Mouse (Mus musculus): Measurements from ENCODE around the gene Snapc2. TPM values are rescaled to one million over a fixed set of nuclear protein-coding genes. Genes with fewer than 3 reads are reported as not detected.

Snapc2 gene
- polyA plus RNA-seq (2017; shearing (Covaris generic)), result 31.9 TPM

GRCm38 (mm10) chr8:4252934-4253841, at the start of gene Snapc2:
Snapc2 (plus strand) TSS chr8:4253080.

GRCm38 (mm10) chr8:4216791-4217621, 35.9 kb upstream of the Snapc2 start, which contains the start of gene Prr36:
Prr36 (minus strand) TSS chr8:4217459.

GRCm38 (mm10) chr8:4226739-4227347, 26.0 kb upstream of the Snapc2 start, which contains the start of gene Lrrc8e:
Lrrc8e (plus strand) TSS chr8:4226827.

GRCm38 (mm10) chr8:4238434-4239192, 14.3 kb upstream of the Snapc2 start, which contains the start of the genes Map2k7 and Gm49320:
Map2k7 (plus strand) TSS chr8:4238740.
Gm49320 (plus strand) TSS chr8:4238865.

DNA sequence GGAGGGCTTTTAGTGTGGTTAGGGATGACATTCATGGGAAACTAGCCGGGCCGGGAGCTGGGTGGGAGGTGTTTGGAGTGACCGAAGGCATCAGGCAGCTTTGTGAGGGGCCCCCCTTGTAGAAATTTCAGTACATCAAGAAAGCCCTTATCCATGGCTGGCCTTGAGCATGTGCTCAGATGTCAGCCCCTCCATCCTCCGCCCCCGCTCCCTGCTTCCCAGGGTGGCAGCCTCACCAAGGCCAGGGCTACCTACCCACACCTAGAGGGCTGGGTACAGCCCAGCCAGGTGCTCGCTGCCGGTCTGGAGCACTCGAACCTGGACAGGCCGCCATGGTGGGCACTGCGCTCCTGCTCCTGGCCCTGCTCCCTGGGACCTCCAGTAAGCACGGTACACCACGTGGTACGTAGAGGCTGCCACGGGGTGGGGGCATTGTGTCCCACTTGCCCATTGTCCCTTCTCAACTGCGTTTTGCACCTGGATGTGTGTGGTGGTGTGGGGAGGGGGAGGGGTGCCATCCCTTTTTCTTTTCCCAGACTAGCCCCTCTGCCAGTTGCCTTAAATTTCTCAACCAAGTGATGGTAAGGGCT, 4.8 kb upstream of the Snapc2 start, which contains the start of gene Tgfbr3l:
TSS of gene Tgfbr3l (plus strand) at position 264 of the 590 bp plus-strand sequence.

DNA sequence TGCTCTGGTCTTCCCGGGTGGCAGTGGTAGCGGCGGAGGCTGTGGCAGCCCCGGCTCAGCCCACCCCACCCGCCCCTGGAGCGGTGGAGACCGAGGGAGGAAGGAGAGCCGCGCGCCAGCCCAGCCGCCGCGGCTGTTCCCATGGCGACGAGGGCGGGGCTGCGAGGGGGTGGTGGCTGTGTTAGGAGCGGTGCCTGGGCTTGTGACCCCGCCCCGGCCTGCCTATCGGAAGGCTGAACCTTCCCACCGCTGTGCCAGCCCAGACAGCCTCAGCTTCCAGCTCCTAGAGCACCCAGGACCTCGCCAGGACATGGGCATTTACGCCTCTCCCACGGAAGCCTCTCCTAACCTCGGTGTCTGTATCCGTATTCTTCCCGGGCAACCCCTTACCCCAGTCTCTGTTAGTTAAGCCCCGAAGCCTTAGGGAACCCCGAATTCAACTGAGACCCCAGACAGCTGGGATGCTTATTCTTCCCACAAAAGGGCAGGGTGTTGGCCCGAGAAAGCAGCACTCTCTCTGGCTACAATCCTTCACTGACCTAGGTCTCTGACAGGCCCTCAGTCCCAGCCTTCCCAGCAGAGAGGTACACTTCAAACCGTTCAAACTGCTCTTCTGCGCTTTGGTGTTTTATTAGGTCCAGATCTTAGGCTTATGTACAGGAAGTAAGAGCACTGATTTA, 6.4 kb downstream of the Snapc2 start, which contains the start of gene Ctxn1:
TSS of gene Ctxn1 (minus strand) at position 150 of the 680 bp plus-strand sequence.

DNA sequence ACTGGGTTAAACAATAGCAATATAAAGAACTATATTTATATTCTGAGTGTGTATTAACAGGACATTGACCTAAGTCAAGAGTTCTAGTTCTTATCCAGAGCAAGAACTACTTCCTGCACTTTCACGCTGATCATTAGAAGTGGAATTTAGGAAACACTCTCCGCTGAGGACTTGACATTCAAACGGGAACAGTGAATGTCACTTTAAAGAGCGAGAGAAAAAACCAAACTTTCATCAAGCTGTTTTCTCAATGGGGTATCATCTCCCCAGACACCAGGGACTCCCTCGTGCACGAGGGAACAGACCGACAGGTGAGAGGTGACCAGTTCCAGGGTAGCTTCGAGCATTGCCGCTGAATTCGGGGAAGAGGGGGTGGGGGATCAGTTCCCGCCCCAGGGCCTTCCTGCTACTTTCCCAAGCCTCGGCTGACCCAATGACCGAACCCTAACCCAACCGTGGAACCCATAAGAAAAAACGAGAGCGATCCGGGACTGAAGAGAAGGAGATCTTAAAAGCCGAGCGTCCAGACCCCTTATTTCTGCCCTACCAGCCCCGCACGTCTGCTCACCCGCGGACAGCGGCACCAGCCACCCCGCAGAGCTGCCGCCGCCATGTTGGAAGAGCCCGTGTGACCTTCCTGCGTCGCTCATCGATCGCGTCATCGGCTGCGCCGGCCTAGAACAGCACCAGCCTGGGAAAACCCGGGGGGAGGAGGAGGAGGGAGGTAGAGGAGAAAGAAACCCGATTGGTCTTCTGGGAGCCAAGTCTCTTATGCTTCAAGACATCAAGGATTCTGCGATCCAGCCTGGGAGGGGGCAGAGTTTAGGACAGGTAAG, 22.6 kb downstream of the Snapc2 start, which contains the start of gene Timm44:
TSS of gene Timm44 (minus strand) at position 639 of the 836 bp plus-strand sequence.

Other genes starting within 250 kb of the Snapc2 start
- gene Cd209f, start 147.2 kb upstream of the Snapc2 start, polyA plus RNA-seq (2017; shearing (Covaris generic)), result not detected
- gene Cd209g, start 119.0 kb upstream of the Snapc2 start, polyA plus RNA-seq (2017; shearing (Covaris generic)), result 0.07 TPM
- 12.7 TPM for gene Evi5l, start 86.5 kb upstream of the Snapc2 start, polyA plus RNA-seq (2017; shearing (Covaris generic))
- gene Prr36, start 35.6 kb upstream of the Snapc2 start, polyA plus RNA-seq (2017; shearing (Covaris generic)), result 0.39 TPM
- 0.07 TPM for gene Lrrc8e, start 26.3 kb upstream of the Snapc2 start, polyA plus RNA-seq (2017; shearing (Covaris generic))
- 76.2 TPM for gene Map2k7, start 14.3 kb upstream of the Snapc2 start, polyA plus RNA-seq (2017; shearing (Covaris generic))
- 0.66 TPM for gene Gm49320, start 14.2 kb upstream of the Snapc2 start, polyA plus RNA-seq (2017; shearing (Covaris generic))
- gene Tgfbr3l, start 4.9 kb upstream of the Snapc2 start, polyA plus RNA-seq (2017; shearing (Covaris generic)), result 8.9 TPM
- 0.76 TPM for gene Ctxn1, start 6.2 kb downstream of the Snapc2 start, polyA plus RNA-seq (2017; shearing (Covaris generic))
- 66.0 TPM for gene Timm44, start 22.8 kb downstream of the Snapc2 start, polyA plus RNA-seq (2017; shearing (Covaris generic))
- gene Ccl25, start 72.1 kb downstream of the Snapc2 start, polyA plus RNA-seq (2017; shearing (Covaris generic)), result 14.7 TPM
- gene Elavl1, start 72.3 kb downstream of the Snapc2 start, polyA plus RNA-seq (2017; shearing (Covaris generic)), result 14.7 TPM
- 65.9 TPM for gene Cers4, start 239.9 kb downstream of the Snapc2 start, polyA plus RNA-seq (2017; shearing (Covaris generic))